Mouse (Mus musculus): ENCODE measurements around the gene Cbr2. TPM values are rescaled to one million over a fixed set of nuclear protein-coding genes. Genes with fewer than 3 reads are reported as not detected.

Gene Cbr2
- total RNA-seq, 4 experiments from 2014 or later = 9.3 to 24.0 (median 12.9) TPM

Other genes with a start within 250 kb of the Cbr2 start
- gene Mrpl12, start 247.5 kb downstream of the Cbr2 start, total RNA-seq (2022) = 100 to 1,000 TPM; 233 to 251 (median 242) TPM
- 10 to 100 TPM; 13.7 to 19.4 (median 16.0) TPM for gene Slc25a10, start 240.3 kb downstream of the Cbr2 start, total RNA-seq (2022)
- gene Gcgr, start 201.4 kb downstream of the Cbr2 start, total RNA-seq (2022) = 1 to 10 TPM in 1 of 4 experiments, under 1 TPM in 3; 0.69 to 1.0 (median 0.78) TPM
- gene Mcrip1, start 182.4 kb downstream of the Cbr2 start, total RNA-seq (2022) = 10 to 100 TPM; 37.5 to 41.0 (median 38.5) TPM
- under 1 TPM in 1 of 4 experiments, not detected in 3; 0.34 TPM for gene Ppp1r27, start 181.0 kb downstream of the Cbr2 start, total RNA-seq (2022)
- 100 to 1,000 TPM; 217 to 256 (median 229) TPM for gene P4hb, start 158.9 kb downstream of the Cbr2 start, total RNA-seq (2022)
- 100 to 1,000 TPM; 130 to 152 (median 141) TPM for gene Arhgdia, start 150.5 kb downstream of the Cbr2 start, total RNA-seq (2022)
- gene Alyref, start 133.7 kb downstream of the Cbr2 start, total RNA-seq (2022) = 10 to 100 TPM; 32.3 to 51.0 (median 45.7) TPM
- gene Anapc11, start 133.7 kb downstream of the Cbr2 start, total RNA-seq (2022) = 10 to 100 TPM; 77.9 to 91.8 (median 84.8) TPM
- under 1 TPM in 1 of 4 experiments, not detected in 3; 0.73 TPM for gene Npb, start 123.6 kb downstream of the Cbr2 start, total RNA-seq (2022)
- gene Pcyt2, start 114.2 kb downstream of the Cbr2 start, total RNA-seq (2022) = 10 to 100 TPM; 48.1 to 64.4 (median 60.5) TPM
- gene Sirt7, start 106.9 kb downstream of the Cbr2 start, total RNA-seq (2022) = 10 to 100 TPM in 1 of 4 experiments, 1 to 10 TPM in 3; 6.5 to 10.6 (median 7.6) TPM
- gene Mafg, start 98.5 kb downstream of the Cbr2 start, total RNA-seq (2022) = 10 to 100 TPM; 33.0 to 47.3 (median 39.2) TPM
- gene Pycr1, start 88.3 kb downstream of the Cbr2 start, total RNA-seq (2022) = 1 to 10 TPM in 3 of 4 experiments, under 1 TPM in 1; 0.91 to 2.8 (median 1.8) TPM
- 100 to 1,000 TPM in 2 of 4 experiments, 10 to 100 TPM in 2; 90.6 to 123 (median 103) TPM for gene Myadml2, start 84.0 kb downstream of the Cbr2 start, total RNA-seq (2022)
- under 1 TPM; 0.12 to 0.24 (median 0.13) TPM for gene Notum, start 70.9 kb downstream of the Cbr2 start, total RNA-seq (2022)
- 10 to 100 TPM; 37.3 to 44.3 (median 41.5) TPM for gene Aspscr1, start 59.1 kb downstream of the Cbr2 start, total RNA-seq (2022)
- gene Cenpx, start 18.4 kb downstream of the Cbr2 start, total RNA-seq (2022) = 10 to 100 TPM; 33.2 to 42.8 (median 39.6) TPM
- 1 to 10 TPM; 2.9 to 6.0 (median 4.6) TPM for gene Lrrc45, start 18.2 kb downstream of the Cbr2 start, total RNA-seq (2022)
- gene Rac3, start 10.6 kb downstream of the Cbr2 start, total RNA-seq (2022) = 1 to 10 TPM in 2 of 4 experiments, under 1 TPM in 2; 0.69 to 2.0 (median 1.4) TPM
- gene Dcxr, start 4.8 kb downstream of the Cbr2 start, total RNA-seq (2022) = 10 to 100 TPM; 12.6 to 20.8 (median 16.1) TPM
- gene Hmga1b, start 30.7 kb upstream of the Cbr2 start, total RNA-seq (2022) = 10 to 100 TPM; 19.8 to 57.1 (median 32.9) TPM
- 10 to 100 TPM; 10.1 to 11.3 (median 11.2) TPM for gene Rfng, start 52.1 kb upstream of the Cbr2 start, total RNA-seq (2022)
- 10 to 100 TPM; 56.3 to 63.8 (median 59.1) TPM for gene Gps1, start 52.2 kb upstream of the Cbr2 start, total RNA-seq (2022)
- gene Dus1l, start 64.3 kb upstream of the Cbr2 start, total RNA-seq (2022) = 10 to 100 TPM; 25.9 to 32.7 (median 27.6) TPM
- 10 to 100 TPM; 12.0 to 18.1 (median 14.9) TPM for gene Fasn, start 92.4 kb upstream of the Cbr2 start, total RNA-seq (2022)
- gene Ccdc57, start 200.8 kb upstream of the Cbr2 start, total RNA-seq (2022) = 1 to 10 TPM in 2 of 4 experiments, under 1 TPM in 2; 0.72 to 1.7 (median 1.2) TPM
- gene Slc16a3, start 216.4 kb upstream of the Cbr2 start, total RNA-seq (2022) = 1 to 10 TPM; 1.0 to 3.7 (median 1.3) TPM

Data from heart, adult 8-10 months (tissue).